Mouse (Mus musculus) MEL (cell line): ENCODE data around the gene Arhgef33.

ENCODE experiments used
- CTCF ChIP-seq, 3 experiments: IDR thresholded peaks in 2 of 3; conservative IDR thresholded peaks in 1 of 3; 2 replicates each; pipeline ENCODE4 v1.5.1; 2011 to 2012; ENCODE audit warnings: low read length in 3 of 3, low read depth in 2 of 3, mild to moderate bottlenecking in 2 of 3, improper control_type of control experiment in 1 of 3, inconsistent platforms in 1 of 3, mixed read lengths in 1 of 3, moderate library complexity in 1 of 3; ENCODE audit not compliant: control insufficient read depth in 1 of 3, insufficient read depth in 1 of 3, poor library complexity in 1 of 3, severe bottlenecking in 1 of 3
- EP300 ChIP-seq, 2 experiments: IDR thresholded peaks; 2 replicates each; pipeline ENCODE4 v1.6.1; 2011; ENCODE audit warnings: improper control_type of control experiment in 2 of 2, low read length in 2 of 2, low read depth in 1 of 2, mild to moderate bottlenecking in 1 of 2
- GABPA ChIP-seq: IDR thresholded peaks from 2 replicates; pipeline ENCODE4 v1.6.1; 2012; ENCODE audit warnings: low read depth, mild to moderate bottlenecking, inconsistent platforms, low read length, improper control_type of control experiment, moderate library complexity
- GATA1 ChIP-seq: IDR thresholded peaks from 2 replicates; pipeline ENCODE4 v1.6.1; 2011; ENCODE audit warnings: low read depth, low read length, improper control_type of control experiment
- MAFK ChIP-seq: IDR thresholded peaks from 2 replicates; pipeline ENCODE4 v1.6.1; 2011; ENCODE audit warnings: low read depth, mild to moderate bottlenecking, low read length, improper control_type of control experiment, borderline replicate concordance
- MAX ChIP-seq: IDR thresholded peaks from 2 replicates; pipeline ENCODE4 v1.6.1; 2011; ENCODE audit warnings: low read length, improper control_type of control experiment
- POLR2A ChIP-seq, 2 experiments: IDR thresholded peaks; 2 replicates each; pipeline ENCODE4 v1.6.1; 2011 to 2012; ENCODE audit warnings: low read length in 2 of 2, mild to moderate bottlenecking in 2 of 2, control low read depth in 1 of 2, improper control_type of control experiment in 1 of 2, low read depth in 1 of 2, moderate library complexity in 1 of 2; ENCODE audit not compliant: control insufficient read depth in 1 of 2, insufficient read depth in 1 of 2, poor library complexity in 1 of 2
- POLR2AphosphoS2 ChIP-seq: IDR thresholded peaks from 2 replicates; pipeline ENCODE4 v1.6.1; 2011; ENCODE audit warnings: low read length, improper control_type of control experiment
- RAD21 ChIP-seq: IDR thresholded peaks from 2 replicates; pipeline ENCODE4 v1.6.1; 2011; ENCODE audit warnings: mild to moderate bottlenecking, low read depth, low read length, improper control_type of control experiment
- USF2 ChIP-seq, 2 experiments: IDR thresholded peaks; 2 replicates each; pipeline ENCODE4 v1.6.1; 2011 to 2012; ENCODE audit warnings: improper control_type of control experiment in 2 of 2, low read length in 2 of 2, borderline replicate concordance in 1 of 2, inconsistent platforms in 1 of 2, low read depth in 1 of 2, mild to moderate bottlenecking in 1 of 2; ENCODE audit not compliant: insufficient read depth in 1 of 2
- ZKSCAN1 ChIP-seq: IDR thresholded peaks from 2 replicates; pipeline ENCODE4 v1.6.1; 2012; ENCODE audit warnings: low read depth, mild to moderate bottlenecking, inconsistent platforms, low read length, improper control_type of control experiment, moderate library complexity

GRCm38 (mm10) chr17:80307251-80307650 is at the start of gene Arhgef33:
- TF ChIP-seq MAX (no peak), CTCF (IDR thresholded peaks at IDR 0.05 in 2 of 3, conservative IDR thresholded peaks at IDR 0.05 in 1 of 3; ENCODE audit: control insufficient read depth in 1 of 3, insufficient read depth in 1 of 3, low read depth in 2 of 3, low read length in 3 of 3, poor library complexity in 1 of 3, severe bottlenecking in 1 of 3) (no peak), MAFK (no peak), GATA1 (peak; percentile 90), GABPA (no peak), POLR2AphosphoS2 (no peak), ZKSCAN1 (no peak), RAD21 (no peak), EP300 (IDR thresholded peaks at IDR 0.05; ENCODE audit: low read depth in 1 of 2, low read length in 2 of 2) (peak; percentile 47 to 67), USF2 (IDR thresholded peaks at IDR 0.05; ENCODE audit: borderline replicate concordance in 1 of 2, insufficient read depth in 1 of 2, low read depth in 1 of 2, low read length in 2 of 2) (no peak), POLR2A (IDR thresholded peaks at IDR 0.05; ENCODE audit: control insufficient read depth in 1 of 2, insufficient read depth in 1 of 2, low read depth in 1 of 2, low read length in 2 of 2, poor library complexity in 1 of 2) (no peak)
